Comparison of ENCODE assay signal across 7 mouse cellular contexts in the genomic region with DNA sequence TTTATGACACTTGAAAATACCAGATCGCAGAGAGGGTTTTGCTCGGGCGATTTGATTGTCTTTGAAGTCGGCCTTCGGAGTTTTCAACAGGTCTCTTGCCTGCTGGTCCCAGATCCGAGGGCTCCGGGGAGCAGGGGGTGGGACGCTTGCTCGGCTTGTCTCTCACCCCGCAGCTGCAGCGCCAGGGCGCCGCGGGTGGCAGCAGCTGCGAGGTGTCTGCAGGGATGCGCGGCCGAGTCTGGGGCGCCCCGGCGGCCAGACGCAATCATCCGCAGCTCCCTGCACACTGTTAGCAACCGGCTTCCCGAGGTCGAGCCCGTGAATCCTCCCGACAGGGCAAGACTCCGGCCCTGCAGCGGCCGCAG.
DNase-seq lines count a peak whose midpoint lies in the region; ATAC-seq and TF ChIP-seq lines count a peak whose summit lies in the region.

No protein-coding gene starts in this region.

- no peak overlapping the region for H3K27ac ChIP-seq in thymus, adult 2 months (ENCODE audit: control insufficient read depth, insufficient read depth, low read length)
- peak overlapping the region; percentile 72 for H3K27ac ChIP-seq in embryonic facial prominence, embryonic 10.5 days (replicated peaks)
- H3K27ac ChIP-seq in heart, embryonic 14.5 days (replicated peaks in 1 of 2; ENCODE audit: control insufficient read depth in 1 of 2, insufficient read depth in 1 of 2, low read depth in 2 of 2, low read length in 2 of 2) = no peak overlapping the region

- under 1% methylated on average over 31 of the region's 31 CpGs for WGBS in thymus, adult 2 months
- under 1% methylated on average over 31 of the region's 31 CpGs for WGBS in embryonic facial prominence, embryonic 10.5 days
- WGBS in heart, embryonic 14.5 days = under 1% methylated on average over 31 of the region's 31 CpGs

- peak; percentile 43; the same call in 1 of the 2 replicates for ATAC-seq in heart, embryonic 14.5 days (ENCODE audit: insufficient number of reproducible peaks, insufficient read depth, low FRiP score, low read depth)

- peak overlapping the region; percentile 85 for H3K4me2 ChIP-seq in heart, embryonic 14.5 days (ENCODE audit: low read length)

- TF ChIP-seq CTCF in thymus, adult 2 months (IDR thresholded peaks at IDR 0.05; ENCODE audit: borderline replicate concordance, control insufficient read depth, extremely low read depth, insufficient read depth, low read length, poor library complexity) = no peak

- H3K9ac ChIP-seq in heart, embryonic 14.5 days (ENCODE audit: low read length) = peak overlapping the region; percentile 47; the same call in 1 of the 2 replicates

- peak; percentile 4 for DNase-seq in thymus, postnatal 0 days (ENCODE audit: low spot score)
- DNase-seq in thymus, adult 2 months = no peak
- peak; percentile 76 for DNase-seq in embryonic facial prominence, embryonic 10.5 days (ENCODE audit: low spot score)
- DNase-seq in kidney, postnatal 14 days = peak; percentile 14
- peak; percentile 70 for DNase-seq in mesoderm, embryonic 11.5 days (ENCODE audit: low read depth, low spot score)
- peak; percentile 41 for DNase-seq in yolk sac, embryonic 10.5 days (ENCODE audit: low spot score)

- H3K4me3 ChIP-seq in thymus, adult 2 months (ENCODE audit: control insufficient read depth, insufficient read depth, low read length) = no peak overlapping the region
- H3K4me3 ChIP-seq in embryonic facial prominence, embryonic 10.5 days = peak overlapping the region; percentile 69
- H3K4me3 ChIP-seq in heart, embryonic 14.5 days (ENCODE audit: control insufficient read depth in 1 of 2, insufficient read depth in 1 of 2, low read depth in 1 of 2, low read length in 2 of 2) = peak overlapping the region; percentile 33 to 51

- no peaks in the 10 kb centered on the region for H3K4me1 ChIP-seq in thymus, adult 2 months (replicated peaks; ENCODE audit: control insufficient read depth, insufficient read depth, low read length)
- H3K4me1 ChIP-seq in embryonic facial prominence, embryonic 10.5 days = peaks cover 18% of the 10 kb centered on the region
- H3K4me1 ChIP-seq in heart, embryonic 14.5 days (ENCODE audit: control insufficient read depth in 2 of 2, insufficient read depth in 2 of 2, low read length in 2 of 2) = peaks cover 2 to 3% of the 10 kb centered on the region in 2 experiments; a peak in 2 of 4 replicates

- peaks cover 4% of the 10 kb centered on the region for H3K27me3 ChIP-seq in thymus, adult 2 months (ENCODE audit: control insufficient read depth, insufficient read depth, low read length)
- peaks cover 98% of the 10 kb centered on the region for H3K27me3 ChIP-seq in embryonic facial prominence, embryonic 10.5 days (replicated peaks; ENCODE audit: low read depth, poor library complexity, severe bottlenecking)
- H3K27me3 ChIP-seq in heart, embryonic 14.5 days (ENCODE audit: control insufficient read depth, insufficient read depth, low read length) = peaks cover 71% of the 10 kb centered on the region

- no peaks in the 10 kb centered on the region for H3K9me3 ChIP-seq in embryonic facial prominence, embryonic 10.5 days
- H3K9me3 ChIP-seq in heart, embryonic 14.5 days (ENCODE audit: control insufficient read depth, low read length) = no peaks in the 10 kb centered on the region

- no peaks in the 10 kb centered on the region for H3K36me3 ChIP-seq in thymus, adult 2 months (ENCODE audit: control insufficient read depth, insufficient read depth, low read length)
- no peaks in the 10 kb centered on the region for H3K36me3 ChIP-seq in embryonic facial prominence, embryonic 10.5 days (replicated peaks)
- H3K36me3 ChIP-seq in heart, embryonic 14.5 days (ENCODE audit: control insufficient read depth, insufficient read depth, low read length) = no peaks in the 10 kb centered on the region

- TF ChIP-seq POLR2A in thymus, adult 2 months (IDR thresholded peaks at IDR 0.05; ENCODE audit: control insufficient read depth, extremely low read depth, insufficient read depth, low read length, poor library complexity) = no peak
